Mouse (Mus musculus): ENCODE results near the gene Atp6v1g2.

Gene Atp6v1g2

DNA sequence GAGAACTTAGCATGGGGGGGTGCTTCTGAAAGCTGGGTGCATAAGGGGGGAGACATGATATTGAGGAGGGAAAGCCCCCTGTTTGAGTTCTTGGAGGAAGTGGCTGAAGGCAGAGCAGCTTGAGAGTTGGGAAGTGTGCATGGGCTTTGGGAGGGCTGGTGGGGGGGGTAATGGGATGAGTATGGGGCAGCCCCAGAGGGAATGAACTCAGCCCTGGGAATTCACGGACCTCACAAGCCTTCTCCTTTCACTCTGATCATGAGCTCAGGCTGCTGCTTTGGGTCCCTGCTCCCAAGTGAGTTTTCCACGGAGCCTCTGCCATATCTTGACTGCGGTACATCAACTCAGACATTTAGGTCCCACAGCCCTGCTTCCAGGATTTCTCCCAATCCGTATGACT lies 31.0 kb upstream of the Atp6v1g2 start:
- DNase-seq (ENCODE audit: low read depth, low spot score) = no peak

DNA sequence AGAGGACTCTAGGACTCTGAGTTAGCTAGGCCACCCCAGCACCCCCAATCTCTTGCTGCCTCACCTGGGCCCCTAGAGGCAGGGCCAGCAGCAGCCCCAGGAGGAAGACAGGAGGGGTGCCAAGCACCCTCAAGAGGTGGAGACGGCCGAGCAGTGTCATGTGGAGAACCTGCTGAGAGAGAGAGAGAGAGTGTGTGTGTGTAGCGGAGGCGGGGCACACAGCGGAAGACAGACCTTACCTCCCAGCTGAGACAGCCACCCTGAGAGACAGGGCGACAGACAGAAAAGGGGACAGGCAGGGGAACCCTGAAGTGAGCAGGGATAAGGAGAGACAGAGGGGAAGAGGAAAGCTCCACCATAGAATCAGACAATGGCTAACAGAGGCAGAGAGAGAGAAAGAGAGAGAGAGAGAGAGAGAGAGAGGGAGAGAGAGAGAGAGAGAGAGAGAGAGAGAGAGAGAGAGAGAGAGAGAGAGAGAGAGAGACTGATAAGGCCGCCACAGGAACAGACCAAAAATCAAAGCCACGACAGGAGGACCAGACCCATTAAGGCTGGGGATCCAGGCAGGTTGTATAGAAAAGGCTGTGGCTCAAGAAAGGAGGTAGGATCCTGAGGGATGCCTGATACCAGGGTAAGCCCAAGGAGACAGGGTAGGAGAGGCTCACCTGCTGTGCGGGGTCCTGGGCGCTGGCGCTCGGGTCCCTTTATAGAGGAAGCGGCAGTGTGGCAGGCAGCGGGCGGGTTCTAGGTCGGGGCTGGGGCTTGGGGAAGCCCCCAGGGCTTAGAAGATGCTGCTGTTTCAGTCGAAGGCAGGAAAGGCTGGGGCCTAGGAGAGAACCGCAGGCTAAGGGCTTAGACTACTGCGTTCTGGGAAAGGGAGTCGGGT lies 28.7 kb upstream of the Atp6v1g2 start, which contains the start of gene Lta:
Gene Lta, minus strand, starts transcription at position 858 of the 886 bp plus-strand sequence.
- peak; percentile 92 for DNase-seq (ENCODE audit: low read depth, low spot score)

DNA sequence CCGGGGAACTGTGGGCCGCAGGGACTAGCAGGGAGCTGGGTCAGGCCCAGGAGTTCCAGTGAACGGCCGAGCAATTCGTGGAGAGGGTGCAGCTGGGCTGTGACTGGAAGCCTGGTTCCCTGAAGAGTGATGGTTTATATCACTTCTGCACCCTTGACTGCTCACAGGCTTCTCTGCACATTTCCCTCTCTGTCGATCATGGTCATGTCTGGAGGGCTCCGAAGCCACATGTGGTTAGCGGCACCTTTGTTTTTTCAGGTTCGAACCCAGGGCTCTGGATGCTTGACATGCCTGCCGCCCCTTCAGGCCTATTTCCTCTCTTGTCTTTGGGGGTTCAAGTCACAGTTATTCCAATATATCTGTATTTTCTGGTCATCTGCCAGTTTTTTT lies 28.1 kb upstream of the Atp6v1g2 start:
- DNase-seq (ENCODE audit: low read depth, low spot score) = peak; percentile 86

DNA sequence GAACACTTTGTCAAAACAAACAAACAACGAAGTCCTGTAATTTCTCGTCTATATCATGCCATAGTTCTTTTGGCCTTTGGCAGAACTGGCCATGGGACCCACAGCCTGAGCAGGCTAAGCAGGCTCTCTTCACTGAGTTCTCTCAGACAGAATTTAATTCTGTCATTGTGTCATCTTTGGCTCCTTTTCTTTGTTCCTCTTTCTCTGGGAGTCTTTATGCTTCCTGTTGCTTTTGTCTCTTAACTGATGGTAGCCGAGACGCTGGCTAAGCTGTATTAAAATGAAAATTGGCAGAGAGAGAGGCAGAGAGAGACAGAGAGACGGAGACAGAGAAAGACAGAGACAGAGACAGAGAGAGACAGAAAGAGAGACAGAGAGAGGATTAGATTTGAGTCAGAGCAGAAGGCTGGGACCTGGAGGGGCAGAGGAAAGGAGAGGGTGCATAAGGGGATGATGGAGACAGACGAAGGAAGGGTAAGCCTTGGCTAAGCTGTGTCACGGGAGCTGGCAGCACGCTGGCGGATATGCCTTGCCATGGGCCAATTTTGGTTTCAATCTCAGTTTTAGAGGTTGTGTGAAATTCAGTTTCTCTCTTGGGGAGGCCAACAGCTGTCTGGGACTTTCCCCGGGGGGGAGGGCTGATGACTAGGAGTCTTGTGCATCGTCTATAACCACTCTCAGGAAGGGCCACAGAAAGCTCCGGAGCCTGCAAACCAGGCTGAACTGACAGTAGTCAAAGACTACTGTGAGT lies 23.5 kb upstream of the Atp6v1g2 start:
- DNase-seq (ENCODE audit: low read depth, low spot score) = peak; percentile 92

DNA sequence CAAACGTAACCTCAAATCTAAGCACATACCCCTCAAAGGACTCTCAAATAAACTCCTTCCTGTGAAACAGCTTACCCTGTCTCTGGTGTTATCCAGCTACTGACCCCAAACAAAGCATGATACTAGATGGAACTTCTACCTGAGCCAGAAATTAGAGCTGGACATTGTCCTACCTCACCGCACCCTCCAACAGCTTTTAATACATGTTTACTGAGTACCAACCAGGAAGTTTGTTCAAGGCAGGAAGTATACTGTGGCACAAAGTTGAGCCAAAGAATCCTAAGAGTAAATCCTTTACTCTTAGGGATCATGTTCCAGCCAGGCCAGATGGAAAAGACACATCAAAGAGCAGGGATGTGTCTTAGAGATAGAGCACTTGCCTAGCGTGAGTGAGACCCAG lies 22.9 kb upstream of the Atp6v1g2 start:
- no peak for DNase-seq (ENCODE audit: low read depth, low spot score)

DNA sequence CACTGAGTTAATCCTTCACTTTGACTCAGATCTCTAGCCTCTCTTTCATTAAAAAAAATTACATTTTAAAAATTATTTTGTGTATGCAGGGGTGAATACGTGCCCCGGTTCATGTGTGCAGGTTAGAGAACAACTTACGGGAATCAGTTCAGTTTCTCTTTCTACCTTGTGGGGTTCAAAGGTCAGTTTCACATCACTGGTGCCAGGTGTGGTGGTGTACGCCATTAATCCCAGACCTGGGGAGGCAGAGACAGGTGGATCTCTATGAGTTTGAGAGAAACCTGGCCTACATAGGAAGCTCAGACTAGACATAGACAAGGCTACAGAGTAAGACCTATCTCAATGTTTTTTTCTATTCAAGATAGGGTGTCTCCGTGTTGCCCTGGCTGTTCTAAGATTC lies 20.4 kb upstream of the Atp6v1g2 start:
- DNase-seq (ENCODE audit: low read depth, low spot score) = peak; percentile 55

DNA sequence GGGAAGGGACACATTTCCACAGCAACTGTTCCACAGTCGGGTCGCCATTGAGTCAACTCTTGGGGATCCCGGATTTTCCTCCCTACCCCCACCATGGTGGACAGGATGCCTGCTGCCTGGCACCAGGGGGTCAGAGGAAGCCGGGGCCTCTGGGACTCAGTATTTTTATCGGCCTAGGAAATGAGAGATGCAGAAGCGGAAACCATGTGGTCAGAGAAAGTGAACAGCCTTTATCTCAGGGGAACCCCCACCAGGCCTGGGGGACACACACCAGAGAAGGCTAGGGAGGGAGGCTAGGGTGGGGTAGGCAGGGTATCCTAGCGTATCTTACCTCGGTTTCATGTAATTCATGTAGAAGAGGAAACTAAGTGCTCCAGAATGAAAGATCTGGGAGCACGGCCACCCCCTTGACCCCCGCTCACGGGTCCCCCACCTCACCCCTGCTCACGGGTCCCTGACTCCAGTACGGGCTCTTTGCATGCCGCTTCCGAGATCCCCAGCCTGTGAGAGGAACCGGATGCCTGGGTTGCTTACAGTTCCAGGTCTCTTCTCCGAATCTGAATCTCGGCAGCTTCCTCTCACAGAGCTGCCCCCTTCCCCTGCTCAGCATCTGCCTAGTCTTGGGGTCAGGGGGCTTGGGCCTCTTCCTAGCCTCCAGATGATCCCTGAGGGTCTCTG lies 14.8 kb upstream of the Atp6v1g2 start:
- DNase-seq (ENCODE audit: low read depth, low spot score) = peak; percentile 90

DNA sequence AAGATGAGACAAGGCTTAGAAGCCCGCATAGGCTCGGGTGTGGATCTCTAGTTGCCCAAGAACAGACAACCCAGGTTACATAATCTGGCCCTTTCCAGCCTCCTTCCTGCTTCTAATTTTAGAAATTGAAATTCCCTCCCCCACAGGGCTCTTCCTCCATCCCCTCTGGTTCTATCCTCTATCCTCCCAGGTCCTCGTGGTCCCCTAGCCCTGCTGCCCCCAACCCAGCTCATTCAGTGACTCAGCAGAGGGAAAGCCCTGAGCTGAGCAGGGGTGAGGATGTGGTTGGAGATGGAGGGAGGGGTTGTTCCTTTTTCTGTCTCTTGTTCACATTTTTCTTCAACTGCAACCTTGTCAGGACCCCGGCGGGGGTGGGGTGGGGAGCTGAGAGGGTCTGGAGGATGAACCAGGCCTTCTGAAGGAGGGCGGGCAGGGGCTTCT lies 13.8 kb upstream of the Atp6v1g2 start:
- DNase-seq (ENCODE audit: low read depth, low spot score) = peak; percentile 74

DNA sequence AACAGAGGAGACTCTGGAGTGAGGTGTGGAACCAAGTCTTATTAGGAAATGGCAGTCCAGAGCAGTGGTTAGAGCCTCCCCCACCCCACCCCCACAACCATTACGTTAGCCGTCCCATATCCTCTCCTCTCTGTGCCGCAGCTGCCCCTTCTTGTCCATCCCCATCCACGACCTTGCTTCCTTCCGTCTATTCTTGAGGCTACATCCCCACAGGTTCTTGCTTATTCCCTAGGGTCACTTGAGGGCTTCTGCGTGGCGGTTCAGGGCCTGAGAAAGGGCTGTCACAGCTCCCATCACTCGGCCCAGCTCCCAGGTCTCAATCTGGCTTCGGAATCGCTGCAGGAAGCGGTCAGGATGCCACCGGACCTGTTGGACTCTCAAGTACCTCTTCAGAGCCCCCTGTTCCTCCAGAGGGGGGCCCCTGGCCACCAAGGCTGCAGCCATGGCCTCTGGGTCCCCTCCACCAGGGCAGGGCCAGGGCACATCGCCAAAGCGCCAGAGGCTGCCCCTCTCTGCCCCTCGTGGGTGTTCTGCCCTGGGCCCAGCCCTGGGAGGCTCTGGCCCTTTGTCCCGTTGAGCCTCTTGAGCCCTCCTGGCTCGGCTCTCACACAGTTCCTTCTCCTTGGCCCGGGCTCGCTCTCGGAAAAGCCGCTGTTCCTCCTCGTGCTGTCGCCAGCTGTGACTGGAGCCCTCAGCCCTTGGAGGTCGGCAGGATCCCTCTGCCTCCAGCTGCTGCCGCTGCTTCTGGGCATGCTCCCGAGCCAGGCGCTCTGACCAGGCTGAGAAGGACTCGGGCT lies 13.1 kb upstream of the Atp6v1g2 start, which contains the start of gene Gm16181:
Gene Gm16181, plus strand, starts transcription at position 679 of the 797 bp plus-strand sequence.
- no peak for DNase-seq (ENCODE audit: low read depth, low spot score)

DNA sequence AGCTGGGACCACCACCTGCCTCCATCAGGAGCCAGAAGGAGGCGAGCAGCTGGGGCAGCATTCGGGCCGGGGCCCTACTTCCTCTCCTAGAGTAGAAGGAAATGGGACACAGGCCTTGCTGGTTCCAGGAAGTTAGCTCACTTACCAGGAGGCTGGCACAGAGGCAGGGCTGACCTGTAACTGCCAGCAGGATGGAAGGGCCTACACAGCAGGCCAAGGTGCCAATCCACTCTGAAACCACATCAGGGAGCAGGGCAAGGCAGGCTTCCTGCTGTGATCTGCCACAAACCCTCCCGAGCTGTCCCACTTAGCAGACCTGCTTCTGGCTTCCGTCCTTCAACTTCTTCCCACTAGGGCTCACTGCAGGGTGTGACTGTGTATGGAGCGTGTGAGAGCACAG lies 11.2 kb upstream of the Atp6v1g2 start:
- no peak for DNase-seq (ENCODE audit: low read depth, low spot score)

DNA sequence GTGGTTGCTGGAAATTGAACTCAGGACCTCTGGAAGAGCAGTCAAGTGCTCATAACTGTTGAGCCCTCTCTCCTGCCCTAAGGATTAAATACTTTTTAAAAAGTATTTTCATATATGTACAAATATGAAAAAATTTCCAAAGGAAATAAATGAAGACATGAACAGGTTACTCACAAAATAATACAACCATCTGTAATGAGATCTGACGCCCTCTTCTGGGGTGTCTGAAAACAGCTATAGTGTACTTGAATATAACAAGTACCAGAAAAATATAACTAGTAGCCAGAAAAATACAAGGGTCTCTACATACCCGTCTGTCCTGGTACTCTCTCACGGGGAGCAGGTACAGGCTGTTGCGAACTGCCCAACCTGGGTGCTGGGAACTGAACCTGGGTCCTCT lies 8.8 kb upstream of the Atp6v1g2 start:
- peak; percentile 59 for DNase-seq (ENCODE audit: low read depth, low spot score)

DNA sequence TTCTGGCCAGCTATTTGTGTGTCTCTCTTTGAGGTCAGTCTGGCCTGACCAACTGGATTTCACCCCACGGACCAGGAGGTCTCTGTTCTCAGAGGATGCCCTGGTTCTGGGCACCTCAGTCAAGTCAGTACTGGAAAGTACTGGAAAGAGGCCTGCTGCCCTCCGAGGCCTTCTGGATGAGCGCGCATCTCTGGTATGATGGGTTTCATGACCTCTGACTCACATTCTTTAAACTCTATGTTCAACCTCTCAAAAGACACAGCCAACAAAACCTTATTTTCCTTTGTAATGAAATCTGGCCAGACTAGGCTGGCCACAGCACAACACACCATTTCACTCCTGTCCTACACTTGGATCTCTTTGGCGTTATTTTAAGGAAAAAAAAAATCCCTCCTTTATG lies 8.0 kb upstream of the Atp6v1g2 start:
- no peak for DNase-seq (ENCODE audit: low read depth, low spot score)

DNA sequence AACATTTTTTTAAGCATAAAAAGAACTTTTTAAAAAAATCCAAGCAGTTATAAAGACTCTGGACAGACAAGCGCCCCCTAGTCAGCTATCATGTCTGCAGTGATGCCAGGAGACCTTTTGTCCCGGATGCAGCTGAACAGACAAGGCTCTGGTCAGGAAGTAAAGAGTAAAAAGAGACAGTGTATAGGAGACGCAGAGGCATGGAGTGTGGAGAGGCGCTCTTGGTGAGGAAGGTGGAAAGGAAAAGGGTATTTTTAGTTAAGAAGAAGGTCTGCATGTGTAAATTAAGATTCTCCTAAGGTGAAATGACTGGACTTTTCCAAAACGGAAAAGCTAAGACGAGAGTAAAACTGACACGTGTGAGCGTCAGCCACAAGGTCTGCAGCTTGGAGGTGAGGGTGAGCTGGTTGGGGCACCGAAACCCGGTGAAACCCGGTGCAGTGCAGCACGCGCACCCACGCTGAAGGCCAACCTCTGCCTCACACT lies 6.9 kb upstream of the Atp6v1g2 start:
- no peak for DNase-seq (ENCODE audit: low read depth, low spot score)

DNA sequence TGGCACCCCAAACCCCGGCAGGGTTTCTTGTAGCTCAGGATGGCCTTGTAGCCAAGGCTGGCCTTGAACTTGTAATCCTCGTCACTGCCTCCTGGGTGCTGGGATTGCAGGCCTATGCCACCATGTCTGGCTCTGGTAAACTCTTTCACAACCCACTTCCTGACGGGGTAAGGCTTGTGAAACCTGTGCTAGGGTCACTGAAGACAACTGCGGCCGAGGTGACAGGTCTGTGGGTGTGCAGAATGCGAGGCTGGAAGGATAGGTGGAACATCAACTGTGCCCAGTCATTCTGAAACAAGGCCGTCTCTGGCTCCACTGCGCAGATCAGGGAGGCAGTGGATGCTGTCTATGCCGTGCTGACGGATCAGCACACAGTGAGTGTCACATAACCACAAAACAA lies 2.4 kb upstream of the Atp6v1g2 start:
- no peak for DNase-seq (ENCODE audit: low read depth, low spot score)

DNA sequence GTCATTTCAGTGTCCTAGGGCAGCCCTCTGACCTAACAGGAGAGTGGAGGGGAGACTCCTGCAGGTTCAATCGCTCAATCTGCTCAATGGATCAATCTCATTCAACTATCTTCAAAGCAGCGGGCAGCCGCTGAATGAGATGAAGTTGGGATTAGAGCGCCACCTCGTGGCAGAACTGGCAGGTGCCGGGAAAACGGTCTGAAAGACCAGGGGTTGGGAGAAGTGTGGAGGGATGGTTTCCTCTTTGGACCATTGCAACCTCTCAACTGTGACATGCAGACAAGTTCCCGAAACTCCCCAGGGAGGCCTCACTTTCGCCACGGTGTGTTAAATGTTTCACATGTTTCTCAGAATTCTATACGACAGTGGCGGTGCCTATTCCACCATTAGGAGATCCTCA lies 1.4 kb upstream of the Atp6v1g2 start:
- peak; percentile 87 for DNase-seq (ENCODE audit: low read depth, low spot score)

DNA sequence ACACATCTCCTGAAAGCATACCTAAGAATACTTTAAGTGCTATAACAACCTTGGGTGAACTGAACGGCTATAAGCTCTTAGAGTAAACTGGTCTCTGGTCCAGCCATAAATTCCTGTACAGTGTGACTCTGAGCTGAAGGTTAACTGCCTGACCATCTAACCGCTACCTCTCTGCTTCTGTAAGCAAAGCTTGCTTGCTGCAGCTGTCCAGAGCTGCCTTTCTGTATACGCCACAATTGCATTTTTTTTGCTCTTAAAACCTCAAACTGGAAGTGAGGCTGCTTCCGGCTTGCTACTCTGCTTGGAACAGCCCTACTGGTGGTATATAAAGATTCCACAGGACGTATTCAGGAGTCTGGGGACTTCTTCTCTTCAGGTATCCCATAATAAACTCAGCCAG lies 801 bp upstream of the Atp6v1g2 start:
- DNase-seq (ENCODE audit: low read depth, low spot score) = peak; percentile 77

DNA sequence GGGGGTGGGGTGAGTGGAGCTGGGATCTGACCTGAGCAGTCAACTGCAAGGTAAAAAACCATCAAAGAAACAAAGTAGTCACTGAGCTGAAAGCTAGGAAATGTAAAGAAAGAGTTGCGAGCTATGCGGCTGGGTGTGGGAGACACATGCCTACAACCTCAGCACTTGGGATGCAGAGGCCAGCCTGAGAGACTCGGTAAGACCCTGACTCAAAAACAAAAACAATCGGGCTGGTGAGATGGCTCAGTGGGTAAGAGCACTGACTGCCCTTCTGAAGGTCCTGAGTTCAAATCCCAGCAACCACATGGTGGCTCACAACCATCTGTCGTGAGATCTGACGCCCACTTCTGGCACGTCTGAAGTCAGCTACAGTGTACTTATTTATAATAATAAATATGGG lies 630 bp downstream of the Atp6v1g2 start:
- peak; percentile 41 for DNase-seq (ENCODE audit: low read depth, low spot score)

DNA sequence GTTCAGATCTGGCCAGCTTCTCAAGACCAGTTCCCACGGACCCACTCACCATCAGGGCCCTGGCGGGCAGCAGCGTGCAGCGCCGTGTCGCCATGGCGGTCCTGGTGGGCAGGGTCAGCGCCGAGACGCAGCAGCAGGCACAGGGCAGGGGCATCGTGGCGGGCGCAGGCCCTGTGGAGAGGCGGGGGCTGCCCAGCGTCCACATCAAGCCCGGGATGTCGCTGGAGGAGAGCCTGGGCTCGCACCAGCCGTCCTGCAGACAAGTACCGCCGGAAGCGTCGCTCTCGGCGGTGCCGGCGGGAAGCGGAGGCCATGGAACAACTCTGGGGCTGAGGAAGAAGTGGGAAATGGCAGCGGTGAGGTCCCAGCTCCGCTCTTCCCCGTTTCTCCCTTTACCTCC lies 1.4 kb downstream of the Atp6v1g2 start:
- peak; percentile 73 for DNase-seq (ENCODE audit: low read depth, low spot score)

DNA sequence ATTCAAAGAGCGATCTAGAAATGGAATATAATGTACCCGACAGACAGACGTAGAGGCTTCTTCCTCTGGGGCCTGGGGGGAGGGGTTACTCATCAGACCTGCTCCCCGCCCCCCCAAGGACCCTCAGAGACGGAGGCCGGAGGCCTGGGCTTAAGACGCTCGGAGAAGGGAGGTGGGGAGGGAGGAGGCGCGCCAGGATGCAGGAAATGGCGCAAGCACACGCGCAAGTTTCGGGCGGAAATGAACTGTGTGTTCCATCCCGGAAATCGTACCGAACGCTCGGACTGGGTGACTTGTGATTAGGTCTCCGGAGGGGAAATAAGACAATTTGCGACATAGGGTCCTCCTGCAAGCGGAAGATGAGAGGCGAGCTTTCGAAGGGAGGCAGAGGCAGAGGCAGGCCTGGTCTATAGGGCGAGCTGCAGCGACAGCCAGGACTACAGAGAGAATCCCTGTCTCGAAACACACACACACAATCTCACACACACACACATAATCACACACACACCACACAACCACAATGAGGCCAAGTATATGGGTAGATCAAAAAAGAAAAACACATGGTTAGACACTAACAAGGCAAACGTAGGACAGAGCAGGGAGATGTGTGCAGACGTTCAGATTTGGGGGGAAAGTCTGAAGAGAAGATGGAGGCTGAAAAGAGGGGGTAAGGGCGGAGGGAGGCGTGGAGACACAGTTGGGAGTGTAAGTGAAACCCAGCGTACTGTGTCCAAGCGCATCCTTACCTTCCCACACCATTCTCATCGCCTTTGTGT lies 2.3 kb downstream of the Atp6v1g2 start, which contains the start of gene Nfkbil1:
Gene Nfkbil1, minus strand, starts transcription at position 179 of the 776 bp plus-strand sequence.
- DNase-seq (ENCODE audit: low read depth, low spot score) = peak; percentile 98

DNA sequence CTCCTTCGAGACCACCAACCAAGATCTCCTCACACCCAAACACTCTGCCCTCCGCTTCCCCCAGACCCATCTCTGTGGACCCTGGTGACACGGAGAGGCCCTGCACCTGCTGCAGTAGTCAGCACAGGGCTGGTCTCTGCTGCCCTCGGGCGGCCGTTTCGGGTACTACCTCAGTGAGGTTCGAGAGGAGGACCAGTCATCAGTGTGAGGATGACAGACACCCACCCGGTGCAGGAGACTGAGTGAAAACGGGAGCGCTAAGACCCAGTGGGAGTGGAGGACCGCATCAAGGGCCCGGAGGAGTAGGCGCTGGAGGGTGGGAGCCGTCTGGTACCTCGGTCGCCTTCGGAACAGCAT lies 2.9 kb downstream of the Atp6v1g2 start:
- peak; percentile 95 for DNase-seq (ENCODE audit: low read depth, low spot score)

Measured in A20 (cell line).